Mouse (Mus musculus): ENCODE data around the gene Pogk. TPM values are rescaled to one million over a fixed set of nuclear protein-coding genes. Genes with fewer than 3 reads are reported as not detected.

Pogk gene
- polyA plus RNA-seq, 1 experiment = 26.2 TPM

DNA sequence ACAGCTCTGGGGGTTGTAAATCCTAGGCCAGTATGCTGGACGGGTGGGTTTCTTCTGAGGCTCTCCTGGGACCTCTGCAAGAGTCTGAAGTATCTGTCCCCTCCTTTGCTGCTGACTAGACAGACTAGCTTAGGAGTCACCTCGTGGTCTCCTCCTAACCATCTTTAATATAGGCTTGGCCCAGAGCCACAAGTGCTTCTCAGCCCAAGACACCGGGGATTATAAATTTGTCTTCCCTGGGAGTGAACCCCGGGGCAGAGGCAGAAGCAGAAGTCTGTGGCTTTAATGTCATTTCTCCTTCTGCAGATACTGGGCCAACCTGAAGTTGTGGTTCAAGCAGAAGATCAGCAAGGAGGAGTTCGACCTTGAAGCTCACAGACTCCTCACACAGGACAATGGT is 27.8 kb downstream of the Pogk start:
- Histone ChIP-seq H3K4me1 (ENCODE audit: control insufficient read depth, insufficient read depth, low read length) (peaks cover 7% of the 10 kb centered on the region), H3K27ac (ENCODE audit: insufficient read depth, low read length) (no peak overlapping the region), H3K4me3 (ENCODE audit: insufficient read depth, low read length) (no peak overlapping the region)
- TF ChIP-seq POLR2A (IDR thresholded peaks at IDR 0.05; ENCODE audit: extremely low read depth, insufficient read depth, low read length) (no peak), CTCF (IDR thresholded peaks at IDR 0.05; ENCODE audit: extremely low read depth, insufficient read depth, low read length) (no peak)

DNA sequence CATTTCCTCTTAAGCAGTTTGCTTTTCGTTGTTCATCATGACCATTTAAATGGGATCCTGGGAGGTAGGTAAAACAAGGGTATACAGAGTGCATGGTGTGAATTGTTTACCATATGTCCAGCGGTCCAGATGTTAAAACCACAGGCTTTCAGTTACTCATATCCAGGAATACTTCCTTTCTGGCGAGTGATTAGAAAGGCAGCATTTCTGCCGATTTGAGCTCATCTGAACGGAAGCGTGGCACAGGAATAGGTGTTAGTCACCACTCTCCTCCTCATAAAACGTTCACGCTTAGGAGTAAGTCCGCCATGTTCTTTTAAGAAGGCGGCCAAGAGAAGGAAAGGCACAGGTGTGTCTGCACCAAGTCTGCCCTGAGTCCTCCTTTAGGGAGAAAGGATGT is 28.3 kb downstream of the Pogk start:
- peaks cover 7% of the 10 kb centered on the region for H3K4me1 ChIP-seq (ENCODE audit: control insufficient read depth, insufficient read depth, low read length)
- no peak overlapping the region for H3K4me3 ChIP-seq (ENCODE audit: insufficient read depth, low read length)
- H3K27ac ChIP-seq (ENCODE audit: insufficient read depth, low read length) = no peak overlapping the region
- TF ChIP-seq CTCF (IDR thresholded peaks at IDR 0.05; ENCODE audit: extremely low read depth, insufficient read depth, low read length) = no peak
- TF ChIP-seq POLR2A (IDR thresholded peaks at IDR 0.05; ENCODE audit: extremely low read depth, insufficient read depth, low read length) = no peak

DNA sequence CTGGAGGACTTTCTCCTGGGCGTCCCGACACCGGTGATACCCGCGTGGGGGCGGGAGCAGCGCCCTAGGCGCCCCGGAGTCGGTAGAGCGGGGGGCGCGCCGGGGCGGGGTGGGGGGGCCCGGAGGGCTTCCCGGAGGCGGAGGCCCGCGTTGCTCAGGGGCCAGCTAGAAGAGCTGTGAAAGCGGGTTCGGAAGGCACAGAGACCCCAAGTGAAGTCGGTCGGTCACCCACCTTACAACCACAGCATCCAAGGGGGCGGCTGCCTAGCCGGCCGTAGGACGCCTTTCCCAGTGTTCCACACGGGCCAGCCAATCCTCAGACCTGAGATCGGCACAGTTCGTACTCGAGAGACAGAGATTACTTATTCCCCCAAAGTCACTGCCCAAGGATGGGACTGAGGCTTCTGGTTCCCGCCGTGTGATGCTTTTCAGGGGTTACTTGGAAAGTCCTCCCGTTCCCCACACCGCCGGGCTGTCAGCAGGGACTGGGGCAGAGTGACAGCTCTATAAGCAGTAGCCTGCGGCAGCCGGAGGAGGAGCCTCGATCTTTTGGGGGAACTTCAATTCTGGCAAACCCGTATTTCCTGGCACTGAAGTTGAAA is 29.9 kb downstream of the Pogk start:
- TF ChIP-seq CTCF (IDR thresholded peaks at IDR 0.05; ENCODE audit: extremely low read depth, insufficient read depth, low read length) = no peak
- peak; percentile 59; the same call in 1 of the 2 replicates for TF ChIP-seq POLR2A (IDR thresholded peaks at IDR 0.05; ENCODE audit: extremely low read depth, insufficient read depth, low read length)
- Histone ChIP-seq H3K4me1 (ENCODE audit: control insufficient read depth, insufficient read depth, low read length) (peaks cover 6% of the 10 kb centered on the region; the same call in 1 of the 2 replicates), H3K4me3 (ENCODE audit: insufficient read depth, low read length) (peak overlapping the region; percentile 67), H3K27ac (ENCODE audit: insufficient read depth, low read length) (peak overlapping the region; percentile 98)

DNA sequence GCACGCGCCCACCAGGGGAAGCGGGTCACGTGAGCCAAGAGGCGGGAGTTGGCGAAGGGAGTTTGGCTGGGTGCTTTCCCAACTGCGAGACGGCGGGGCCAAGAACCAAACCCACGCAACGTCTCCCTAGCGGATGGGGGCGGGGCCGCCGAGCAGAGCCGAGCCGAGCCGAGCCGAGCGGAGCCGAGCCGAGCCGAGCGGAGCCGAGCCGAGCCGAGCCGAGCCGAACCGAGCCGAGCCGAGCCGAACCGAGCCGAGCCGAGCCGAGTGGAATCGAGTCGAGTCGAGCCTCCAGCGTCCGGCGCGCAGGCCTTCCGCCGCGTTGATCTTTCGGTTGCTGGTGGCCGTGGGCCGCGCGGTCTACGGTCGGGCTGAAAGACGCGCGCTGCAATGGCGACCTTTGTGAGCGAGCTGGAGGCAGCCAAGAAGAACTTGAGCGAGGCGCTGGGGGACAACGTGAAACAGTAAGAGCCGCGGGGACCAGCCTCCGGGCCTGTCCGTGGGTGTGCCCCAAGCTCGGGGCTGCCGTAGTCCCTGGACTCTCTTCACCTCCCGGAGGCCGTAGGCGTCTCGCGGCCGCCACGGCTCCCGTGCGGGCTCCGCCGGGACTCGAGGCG is 30.5 kb downstream of the Pogk start, which contains the start of gene Tada1:
Gene Tada1 (plus strand): TSS at position 85 of the 617 bp plus-strand sequence.
- TF ChIP-seq CTCF (IDR thresholded peaks at IDR 0.05; ENCODE audit: extremely low read depth, insufficient read depth, low read length) = no peak
- TF ChIP-seq POLR2A (IDR thresholded peaks at IDR 0.05; ENCODE audit: extremely low read depth, insufficient read depth, low read length) = peak; percentile 71; the same call in 1 of the 2 replicates
- Histone ChIP-seq H3K4me3 (ENCODE audit: insufficient read depth, low read length) (peak within 1 kb of the TSS; percentile 67), H3K4me1 (ENCODE audit: control insufficient read depth, insufficient read depth, low read length) (peaks cover 6% of the 10 kb centered on the region; the same call in 1 of the 2 replicates), H3K27ac (ENCODE audit: insufficient read depth, low read length) (peak within 1 kb of the TSS; percentile 98)

DNA sequence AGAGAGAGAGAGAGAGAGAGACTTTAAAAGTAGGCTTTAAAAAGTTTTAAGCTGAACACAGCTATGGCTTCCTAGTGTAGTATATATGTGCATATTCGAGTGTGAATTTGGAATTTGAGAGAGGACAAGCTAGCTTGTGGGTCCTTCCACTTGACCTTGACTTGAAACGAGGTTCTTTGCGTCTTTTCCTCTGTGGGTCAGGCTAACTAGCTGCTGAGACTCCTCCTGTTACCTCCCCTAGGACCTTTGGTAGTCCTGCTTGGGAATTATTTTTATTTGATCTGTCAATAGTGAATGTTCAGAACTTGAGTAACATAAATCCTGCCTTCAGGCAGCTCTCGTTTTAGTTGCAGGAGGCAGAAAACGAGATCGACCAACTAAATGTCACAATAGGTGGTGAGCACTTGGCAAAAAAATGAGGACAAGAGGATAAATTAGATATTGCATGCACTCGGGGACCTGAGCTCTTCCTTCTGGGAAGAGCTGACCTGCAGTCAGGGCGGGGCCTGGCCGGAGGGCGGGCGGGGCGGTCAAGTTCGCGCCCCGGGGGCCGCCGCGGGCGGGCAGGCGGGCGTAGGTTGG is 31.1 kb downstream of the Pogk start:
- Histone ChIP-seq H3K27ac (ENCODE audit: insufficient read depth, low read length) (peak overlapping the region; percentile 57; the same call in 1 of the 2 replicates), H3K4me1 (ENCODE audit: control insufficient read depth, insufficient read depth, low read length) (peaks cover 6% of the 10 kb centered on the region; the same call in 1 of the 2 replicates), H3K4me3 (ENCODE audit: insufficient read depth, low read length) (peak overlapping the region; percentile 67)
- no peak for TF ChIP-seq POLR2A (IDR thresholded peaks at IDR 0.05; ENCODE audit: extremely low read depth, insufficient read depth, low read length)
- no peak for TF ChIP-seq CTCF (IDR thresholded peaks at IDR 0.05; ENCODE audit: extremely low read depth, insufficient read depth, low read length)

DNA sequence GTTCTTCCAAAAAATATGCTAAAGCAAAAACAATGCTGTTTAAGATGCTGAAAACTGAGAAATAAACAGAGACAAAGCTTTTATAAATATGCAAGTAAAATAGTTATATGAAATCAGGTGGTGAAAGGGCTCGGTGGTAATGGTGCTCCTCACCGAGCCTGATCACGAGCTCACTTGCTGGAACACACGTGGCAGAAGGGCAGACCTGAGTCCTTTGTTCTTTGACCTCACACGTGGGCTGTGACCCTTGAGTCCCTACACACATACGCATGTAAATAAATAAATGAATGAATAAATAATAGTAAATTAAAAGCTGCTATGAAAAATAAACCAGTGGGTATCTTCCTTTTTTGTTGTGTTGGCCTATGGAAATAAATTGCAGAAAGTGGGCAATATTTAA is 32.5 kb downstream of the Pogk start:
- H3K27ac ChIP-seq (ENCODE audit: insufficient read depth, low read length) = no peak overlapping the region

DNA sequence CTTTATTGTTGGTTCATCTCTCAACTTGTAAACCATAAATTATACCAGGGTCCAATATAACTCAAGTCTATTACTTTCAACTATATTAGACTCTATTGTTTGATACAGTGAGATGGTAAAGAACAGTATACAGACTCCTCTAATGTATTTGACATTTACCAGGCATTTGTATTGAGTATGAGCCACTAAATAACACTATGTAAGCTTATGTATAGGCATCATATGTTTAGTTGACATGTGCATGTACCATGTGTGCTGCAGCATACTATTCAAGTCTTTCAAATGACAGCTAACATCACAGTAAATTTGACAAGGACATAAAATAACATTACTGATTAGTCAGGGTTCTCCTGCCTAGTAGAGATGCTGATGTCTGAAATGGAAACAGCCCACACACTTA is 46.5 kb downstream of the Pogk start:
- H3K4me3 ChIP-seq (ENCODE audit: insufficient read depth, low read length) = no peak overlapping the region
- TF ChIP-seq POLR2A (IDR thresholded peaks at IDR 0.05; ENCODE audit: extremely low read depth, insufficient read depth, low read length) (no peak), CTCF (IDR thresholded peaks at IDR 0.05; ENCODE audit: extremely low read depth, insufficient read depth, low read length) (no peak)
- no peaks in the 10 kb centered on the region for H3K4me1 ChIP-seq (ENCODE audit: control insufficient read depth, insufficient read depth, low read length)
- no peak overlapping the region for H3K27ac ChIP-seq (ENCODE audit: insufficient read depth, low read length)

More for the DNA sequence above, 32.5 kb downstream of the Pogk start:
- TF ChIP-seq CTCF (IDR thresholded peaks at IDR 0.05; ENCODE audit: extremely low read depth, insufficient read depth, low read length) = no peak
- TF ChIP-seq POLR2A (IDR thresholded peaks at IDR 0.05; ENCODE audit: extremely low read depth, insufficient read depth, low read length) = no peak
- no peak overlapping the region for H3K4me3 ChIP-seq (ENCODE audit: insufficient read depth, low read length)
- H3K4me1 ChIP-seq (ENCODE audit: control insufficient read depth, insufficient read depth, low read length) = peaks cover 6% of the 10 kb centered on the region; the same call in 1 of the 2 replicates

DNA sequence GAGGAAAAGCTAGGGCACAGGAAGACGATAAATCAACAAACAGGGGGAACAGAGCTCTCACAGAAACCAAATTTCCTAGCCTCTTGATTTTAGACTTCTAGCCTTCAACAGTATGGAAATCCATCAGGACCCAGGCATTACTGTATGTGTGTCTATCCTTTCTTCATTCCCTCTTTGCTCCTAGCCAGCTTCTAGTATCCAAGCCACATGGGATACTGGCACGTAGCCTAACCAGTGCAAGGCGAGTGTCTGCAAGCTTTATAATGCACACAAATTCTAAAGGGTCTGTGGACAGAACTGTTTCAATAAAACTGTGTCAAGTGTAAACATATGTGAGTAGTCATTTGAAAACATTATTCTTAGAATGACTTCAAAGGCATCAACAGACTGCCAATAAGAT is 47.0 kb downstream of the Pogk start:
- H3K27ac ChIP-seq (ENCODE audit: insufficient read depth, low read length) = no peak overlapping the region
- TF ChIP-seq CTCF (IDR thresholded peaks at IDR 0.05; ENCODE audit: extremely low read depth, insufficient read depth, low read length) (no peak), POLR2A (IDR thresholded peaks at IDR 0.05; ENCODE audit: extremely low read depth, insufficient read depth, low read length) (no peak)
- H3K4me1 ChIP-seq (ENCODE audit: control insufficient read depth, insufficient read depth, low read length) = no peaks in the 10 kb centered on the region
- no peak overlapping the region for H3K4me3 ChIP-seq (ENCODE audit: insufficient read depth, low read length)

DNA sequence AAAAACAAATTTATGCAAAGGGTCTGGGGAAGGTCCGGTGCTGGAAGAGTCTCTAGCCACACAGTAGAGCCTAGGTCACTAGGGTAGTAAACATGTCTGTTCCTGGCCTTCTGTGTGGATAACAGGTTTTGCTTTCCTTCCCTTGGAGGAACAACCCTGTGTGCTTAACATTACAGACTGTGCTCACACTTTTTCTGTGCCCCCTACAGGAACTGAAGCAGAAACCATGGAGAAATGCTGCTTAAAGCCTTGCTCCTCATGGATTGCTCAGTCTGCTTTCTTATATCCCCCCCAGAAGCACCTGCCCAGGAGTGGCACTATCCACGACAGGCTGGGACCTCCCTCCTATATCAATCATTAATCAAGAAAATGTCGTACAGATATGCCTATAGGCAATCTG is 47.8 kb downstream of the Pogk start:
- Histone ChIP-seq H3K27ac (ENCODE audit: insufficient read depth, low read length) (no peak overlapping the region), H3K4me1 (ENCODE audit: control insufficient read depth, insufficient read depth, low read length) (no peaks in the 10 kb centered on the region), H3K4me3 (ENCODE audit: insufficient read depth, low read length) (no peak overlapping the region)
- 0 out of 2 replicates have a peak, but pooled peaks have one; percentile 17 for TF ChIP-seq CTCF (IDR thresholded peaks at IDR 0.05; ENCODE audit: extremely low read depth, insufficient read depth, low read length)
- TF ChIP-seq POLR2A (IDR thresholded peaks at IDR 0.05; ENCODE audit: extremely low read depth, insufficient read depth, low read length) = no peak
